Mouse (Mus musculus) stomach, adult 2 months (tissue): ENCODE measurements around the gene Pnn. TPM values are rescaled to one million over a fixed set of nuclear protein-coding genes. Genes with fewer than 3 reads are reported as not detected.

Experiments
- polyA plus RNA-seq: library from polyadenylated mRNA; depleted of rRNA; stranded (reverse); fragments of >200 nt; gene quantifications from 2 replicates; pipeline ENCODE4 v1.2.3, GENCODE M21; 2012; rRNA removed

The Pnn gene
- polyA plus RNA-seq, result 2.2 and 3.5 TPM in 2 replicates

DNA sequence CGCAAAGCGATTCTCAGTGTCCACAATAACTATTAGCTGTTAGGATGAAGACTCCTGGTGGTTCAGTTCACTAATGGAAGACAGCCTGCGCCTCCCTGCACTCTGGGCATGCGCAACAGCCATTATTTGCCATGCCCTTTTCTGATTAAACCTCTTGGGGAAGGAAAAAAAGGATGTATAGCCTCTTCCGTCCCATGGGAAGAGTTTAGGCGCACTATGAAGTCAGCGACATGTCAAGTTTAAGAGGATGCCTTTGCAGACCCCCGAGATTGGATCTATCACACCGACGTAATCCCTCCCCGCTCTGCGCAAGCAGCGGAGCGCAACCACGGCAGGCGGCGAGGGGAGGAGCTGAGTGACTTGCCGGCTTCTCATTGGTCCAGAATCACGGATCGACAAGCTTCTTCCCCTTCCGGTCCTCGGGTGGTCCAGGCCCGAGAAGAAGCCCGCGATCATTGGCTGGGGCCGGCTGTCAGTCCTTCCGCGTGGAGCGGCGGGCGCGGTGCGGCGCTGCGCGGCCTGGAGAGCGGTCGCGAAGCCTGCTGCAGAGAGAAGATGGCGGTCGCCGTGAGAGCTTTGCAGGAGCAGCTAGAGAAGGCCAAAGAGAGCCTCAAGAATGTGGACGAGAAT is at the start of gene Pnn:
Gene Pnn, plus strand, starts transcription at position 437 of the 630 bp plus-strand sequence.

DNA sequence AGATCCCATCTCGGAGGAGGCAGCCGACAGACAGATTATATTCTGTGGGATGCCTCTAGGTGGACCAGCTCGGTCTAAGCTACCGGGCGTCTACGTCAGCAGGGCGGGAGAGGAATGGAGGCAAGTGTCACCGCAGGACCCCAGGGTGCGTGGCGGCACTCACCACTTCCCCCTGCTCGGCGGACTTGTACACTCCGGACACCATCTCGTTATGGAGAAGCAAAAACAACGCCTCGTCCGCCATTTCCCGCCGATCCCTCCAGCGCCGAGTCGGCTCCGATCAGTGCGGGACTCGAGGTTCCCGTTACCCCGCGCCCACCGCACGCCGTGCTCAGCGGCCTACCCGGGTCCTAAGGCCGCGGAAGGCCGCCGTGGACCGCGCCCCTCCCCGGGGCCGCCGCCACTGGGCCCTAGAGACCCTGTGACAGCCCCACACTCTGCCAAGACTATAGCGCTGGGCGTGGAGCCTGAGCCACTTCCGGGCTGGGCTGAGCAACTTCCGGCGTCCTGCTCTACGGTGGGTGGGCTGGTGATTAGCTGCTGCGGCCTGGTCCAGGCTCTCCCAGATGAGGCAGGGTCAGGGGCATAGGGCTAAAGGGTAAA is 5.6 kb upstream of the Pnn start, which contains the start of gene Trappc6b:
Gene Trappc6b, minus strand, starts transcription at position 480 of the 603 bp plus-strand sequence.

DNA sequence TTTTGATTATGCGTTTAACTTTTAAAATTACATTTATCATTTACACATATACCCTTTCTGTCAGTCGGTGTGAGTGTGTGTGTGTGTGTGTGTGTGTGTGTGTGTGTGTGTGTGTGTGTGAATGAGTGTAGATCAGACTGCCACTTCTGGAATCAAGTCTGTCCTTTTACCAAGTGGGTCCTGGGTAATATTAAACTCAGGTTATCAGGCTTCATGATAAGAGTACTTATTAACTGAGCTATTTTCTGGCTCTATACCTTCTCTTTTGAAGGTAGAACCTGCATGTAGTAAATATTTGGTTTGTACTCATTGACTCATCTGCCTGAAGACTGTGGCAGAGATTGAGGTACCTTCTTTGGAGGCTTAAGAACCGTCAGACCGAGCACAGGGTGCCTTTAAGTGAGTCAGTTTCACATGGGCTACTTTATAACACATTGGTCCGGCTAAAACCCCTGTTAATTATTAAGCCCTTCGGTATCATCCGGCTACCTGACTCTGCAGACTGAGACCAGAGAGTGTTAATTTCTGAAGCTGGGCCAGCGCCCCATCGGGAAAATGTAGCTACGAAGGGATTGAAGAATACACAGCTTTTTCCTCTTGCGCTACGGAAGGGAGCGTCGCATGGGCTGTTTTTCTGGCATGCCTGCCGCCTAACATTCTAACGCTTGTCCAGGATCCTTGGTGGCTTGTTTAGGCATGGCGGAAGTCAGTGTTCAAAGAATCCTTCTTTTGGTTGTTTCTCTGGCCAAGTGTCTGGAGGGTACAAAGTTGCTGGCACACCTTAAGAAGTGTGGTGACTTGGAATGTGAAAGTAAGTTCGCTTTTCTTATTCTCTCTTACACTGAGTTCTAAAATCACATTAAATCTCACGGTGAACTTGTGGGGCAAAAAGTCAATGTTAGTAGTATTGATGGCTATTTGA is 28.7 kb downstream of the Pnn start, which contains the start of gene Mia2:
Gene Mia2, plus strand, starts transcription at position 696 of the 922 bp plus-strand sequence.

Other genes with a start within 250 kb of the Pnn start
- gene Sec23a, start 54.9 kb upstream of the Pnn start, polyA plus RNA-seq, result 2.9 and 3.8 TPM in 2 replicates
- 0.54 and 0.89 TPM in 2 replicates for gene Gemin2, start 53.5 kb upstream of the Pnn start, polyA plus RNA-seq
- 24.2 and 34.1 TPM in 2 replicates for gene Trappc6b, start 5.4 kb upstream of the Pnn start, polyA plus RNA-seq
- 14.7 and 17.4 TPM in 2 replicates for gene Mia2, start 28.9 kb downstream of the Pnn start, polyA plus RNA-seq
- gene Fbxo33, start 152.8 kb downstream of the Pnn start, polyA plus RNA-seq, result 1.8 and 2.2 TPM in 2 replicates